Mouse (Mus musculus) kidney, postnatal 14 days (tissue): ENCODE measurements around the gene A830031A19Rik.

ENCODE experiments used
- DNase-seq: peaks from one replicate; pipeline ENCODE4 v3.0.0; 2022; ENCODE audit warnings: mixed read lengths

A830031A19Rik gene

DNA sequence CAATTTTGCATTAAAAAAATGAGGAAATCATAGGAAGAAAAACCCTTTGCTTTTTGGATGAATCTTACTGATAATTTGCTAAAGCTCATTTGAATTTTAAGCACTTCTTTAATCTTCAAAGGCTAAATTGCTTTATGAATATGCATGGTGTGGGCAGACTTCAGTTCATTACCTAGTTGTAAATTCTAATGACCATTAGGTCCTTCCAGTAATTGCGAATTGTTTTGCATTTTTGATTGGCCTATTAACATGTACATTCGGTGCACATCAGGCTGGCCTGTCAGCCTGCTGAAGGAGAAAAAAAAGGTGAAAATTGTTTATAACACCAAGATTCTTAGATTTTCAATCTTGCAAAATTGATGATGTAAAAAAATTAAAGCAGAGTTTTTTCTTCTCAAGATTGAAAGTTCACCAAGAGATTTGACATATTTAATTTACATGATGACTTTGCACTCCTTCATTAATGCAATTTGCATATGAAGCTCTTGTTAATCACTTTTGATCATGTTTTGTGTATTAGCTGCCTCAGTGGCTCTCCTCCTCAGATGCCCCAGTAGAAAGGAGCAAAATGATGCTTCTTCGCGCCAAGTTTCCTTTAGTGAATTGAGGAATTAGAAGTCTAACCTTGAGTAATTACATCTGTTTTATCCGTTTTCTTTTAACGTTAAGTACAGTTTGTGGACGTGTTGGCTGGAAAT, 21.0 kb upstream of the A830031A19Rik start:
- no peak for DNase-seq

DNA sequence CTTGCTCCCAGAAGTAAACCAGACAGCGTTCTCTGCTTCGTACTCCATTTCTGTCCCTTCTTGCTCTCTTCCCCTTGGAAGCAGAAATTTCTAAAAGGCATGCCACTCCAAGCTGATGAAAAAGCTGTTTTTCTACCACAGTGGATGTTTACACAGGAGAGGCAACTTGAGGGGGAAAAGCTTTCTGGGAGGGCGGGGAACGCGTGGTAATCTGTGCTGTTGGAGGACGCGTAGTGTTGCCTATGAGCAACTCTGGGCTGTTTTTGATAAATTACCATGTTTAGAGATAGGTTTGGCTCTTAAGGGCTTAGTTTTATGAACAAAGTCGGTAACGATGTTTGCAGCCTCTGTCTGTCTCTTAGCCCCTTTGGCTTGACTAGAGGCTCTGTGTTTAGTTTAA, 20.4 kb upstream of the A830031A19Rik start:
- DNase-seq: no peak

DNA sequence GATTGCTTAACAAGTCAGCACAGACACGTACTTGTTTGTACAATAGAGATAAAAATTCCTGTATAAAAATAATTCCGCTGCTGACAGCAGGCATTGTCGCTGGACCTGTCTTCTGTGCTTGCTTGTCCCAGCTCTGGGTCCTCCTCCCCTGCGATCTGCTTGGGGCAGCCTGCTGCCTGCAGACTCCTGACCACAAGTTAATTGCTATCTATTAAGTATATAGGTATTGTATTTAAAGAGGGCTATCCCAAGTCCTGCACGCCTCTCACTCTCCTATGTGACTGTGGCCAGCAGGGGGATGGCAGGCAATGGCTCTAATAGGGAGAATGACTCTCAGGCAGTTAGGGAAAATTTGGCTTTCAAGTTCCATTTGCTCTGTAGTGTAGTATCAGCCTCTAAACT, 19.2 kb upstream of the A830031A19Rik start:
- DNase-seq: no peak

DNA sequence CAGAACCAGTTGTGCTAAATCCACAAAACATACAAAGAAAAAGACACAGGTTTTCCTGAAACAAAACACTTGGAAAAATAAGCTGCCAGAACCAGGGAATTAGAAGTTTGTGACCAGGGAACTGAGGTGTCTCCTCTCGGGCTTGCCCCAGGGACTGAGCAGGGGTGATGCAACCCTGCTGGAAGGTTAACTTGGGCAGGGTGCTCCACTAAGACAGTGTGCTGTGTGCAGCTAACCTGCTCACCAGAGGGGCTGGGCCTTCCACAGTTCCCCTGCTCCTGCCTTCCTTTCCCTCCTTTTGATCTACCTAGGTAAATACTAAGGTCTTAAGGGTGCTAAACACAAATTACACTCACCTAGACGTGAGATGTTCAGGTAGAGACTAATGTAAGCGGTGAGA, 17.8 kb upstream of the A830031A19Rik start:
- no peak for DNase-seq

DNA sequence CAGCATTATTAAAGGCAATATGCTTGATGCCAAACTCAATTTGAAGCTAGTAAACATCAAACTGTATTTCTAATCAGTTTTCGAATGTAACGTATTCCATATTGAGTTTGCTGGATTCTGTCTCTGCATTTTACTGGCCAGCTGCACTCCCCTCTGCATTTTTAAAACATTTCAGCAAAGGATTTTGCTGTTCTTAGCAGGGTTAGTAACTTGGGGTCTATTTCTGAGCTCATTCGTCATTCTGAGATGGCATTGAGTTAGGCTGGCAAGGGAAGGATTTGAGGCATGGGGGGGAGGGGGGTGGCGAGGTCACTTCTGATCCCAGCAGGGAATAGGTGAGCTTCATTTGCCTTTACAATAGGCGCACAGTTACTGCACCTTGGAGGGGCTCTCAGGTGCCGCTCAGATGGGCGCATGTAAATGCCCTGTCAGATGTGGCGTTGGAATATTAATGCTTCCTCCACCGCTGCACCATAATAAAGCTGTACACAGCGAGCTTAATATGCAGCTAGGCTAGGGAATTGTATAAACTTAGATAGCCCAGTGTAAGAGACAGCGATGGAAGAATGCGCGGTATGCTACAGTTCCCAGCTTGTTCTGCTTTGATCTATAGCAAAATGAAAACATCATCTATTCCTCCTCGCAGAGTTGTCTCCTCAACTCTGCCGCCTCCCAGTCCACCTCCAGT, 16.7 kb upstream of the A830031A19Rik start:
- no peak for DNase-seq

DNA sequence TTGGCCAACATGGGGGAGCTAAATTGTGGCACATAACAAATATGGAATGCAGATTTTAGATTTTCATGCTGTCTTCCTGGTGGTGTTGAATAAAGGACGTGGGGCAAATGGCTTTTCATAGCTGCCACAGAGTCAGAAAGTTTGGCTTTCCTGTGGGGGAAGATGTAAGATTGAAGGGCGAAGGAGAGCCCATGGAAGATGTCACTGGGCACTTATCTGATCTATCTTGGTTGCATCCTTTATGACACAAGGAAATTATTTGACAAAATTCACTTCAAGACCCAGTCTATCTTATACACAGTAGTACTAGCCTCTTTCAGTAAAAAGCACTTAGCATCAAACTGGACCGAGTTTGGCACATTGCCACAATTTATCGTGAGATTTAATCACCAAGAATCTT, 15.6 kb upstream of the A830031A19Rik start:
- DNase-seq: no peak

DNA sequence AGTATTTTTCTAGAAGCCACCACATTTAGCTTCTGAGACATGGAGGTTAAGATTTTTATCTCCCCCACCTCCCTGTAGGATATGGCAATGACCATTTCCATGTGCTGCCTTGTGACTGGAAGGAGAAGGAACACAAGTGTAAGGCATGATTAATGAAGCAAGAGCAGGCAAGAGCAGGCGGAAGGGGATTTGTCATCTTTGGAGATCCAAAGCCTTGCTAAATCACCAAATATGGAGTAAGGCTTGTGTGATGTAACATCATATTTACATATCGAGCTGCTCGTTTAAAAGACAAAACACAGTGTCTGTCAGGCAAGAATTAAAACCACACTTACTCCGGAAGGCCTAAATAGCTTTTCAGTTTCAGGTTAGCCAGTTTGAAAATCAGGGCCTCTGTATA, 12.2 kb upstream of the A830031A19Rik start:
- no peak for DNase-seq

DNA sequence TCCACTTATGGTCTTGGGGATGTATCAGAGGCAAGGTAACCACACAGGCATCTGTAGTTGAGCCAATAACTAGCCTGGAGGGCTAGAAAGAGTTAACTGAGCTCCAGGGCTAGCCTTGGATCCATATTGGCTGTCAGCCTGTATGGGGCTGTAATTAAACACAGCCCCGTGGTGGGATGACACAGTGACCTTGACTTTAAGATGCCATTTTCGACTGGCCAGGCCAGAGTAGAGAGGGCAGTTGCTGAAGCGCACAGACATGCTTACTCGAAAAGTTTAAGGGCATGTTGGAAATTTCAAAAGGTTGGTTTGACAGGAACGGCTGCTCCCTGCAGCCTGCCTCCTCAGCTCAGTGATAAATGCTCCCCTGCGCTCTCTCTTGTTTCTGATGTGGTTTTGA, 11.1 kb upstream of the A830031A19Rik start:
- no peak for DNase-seq

DNA sequence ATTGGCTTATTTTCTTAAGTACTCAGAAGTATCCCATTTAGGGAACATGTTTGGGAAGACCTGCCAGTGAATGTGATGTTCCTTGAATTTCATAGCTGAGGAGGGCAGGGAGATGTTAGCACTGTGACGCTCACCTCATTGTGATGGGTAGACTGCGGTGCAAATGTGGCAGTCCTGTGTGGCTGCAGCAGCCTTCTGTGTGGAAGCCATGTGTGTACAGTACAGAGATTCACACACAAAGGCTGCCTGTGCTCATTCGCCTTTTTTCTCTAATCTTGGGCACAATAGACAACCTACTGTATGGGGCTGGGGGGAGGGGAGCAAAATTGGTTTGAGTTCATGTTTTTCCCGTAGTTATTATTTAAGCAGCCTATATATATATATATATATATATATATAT, 9.7 kb upstream of the A830031A19Rik start:
- DNase-seq: no peak

DNA sequence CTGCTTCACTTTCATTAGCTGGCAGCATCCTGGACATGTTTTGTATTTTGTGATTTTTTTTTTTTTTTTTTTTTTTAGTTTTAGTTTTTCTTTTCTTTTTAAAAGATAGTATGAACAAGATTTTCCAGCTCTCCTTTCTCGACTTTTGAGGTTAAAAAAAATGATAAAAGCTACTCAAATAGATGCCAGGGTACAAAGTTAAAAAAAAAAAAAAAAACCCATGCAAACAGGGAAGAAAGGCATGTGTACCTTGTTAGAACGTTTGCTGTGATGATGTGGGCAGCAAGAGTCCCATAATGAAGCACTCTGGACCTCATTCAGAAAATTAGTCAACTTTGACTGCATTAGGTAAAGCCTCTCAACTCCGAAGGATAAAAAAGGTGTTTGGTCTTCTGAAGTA, 9.2 kb upstream of the A830031A19Rik start:
- no peak for DNase-seq

DNA sequence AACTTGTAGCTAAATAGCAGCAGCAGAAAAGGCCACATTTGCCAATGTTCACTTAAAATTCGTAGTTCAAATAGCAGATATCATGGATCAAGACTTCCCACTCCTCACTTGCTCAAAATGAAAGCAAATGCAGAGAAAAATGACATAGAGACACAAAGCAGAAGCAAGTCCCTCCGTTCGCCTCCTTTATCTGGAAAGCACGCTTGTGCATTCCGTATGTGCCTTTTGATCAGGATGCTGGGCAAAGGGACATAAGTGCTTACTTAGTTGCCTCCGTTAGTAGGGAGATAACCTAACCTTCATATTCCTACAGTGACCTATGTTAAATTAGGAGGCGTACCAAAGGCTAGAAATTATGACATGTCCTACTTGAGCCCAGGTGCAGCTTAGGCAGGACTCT, 8.6 kb upstream of the A830031A19Rik start:
- no peak for DNase-seq

DNA sequence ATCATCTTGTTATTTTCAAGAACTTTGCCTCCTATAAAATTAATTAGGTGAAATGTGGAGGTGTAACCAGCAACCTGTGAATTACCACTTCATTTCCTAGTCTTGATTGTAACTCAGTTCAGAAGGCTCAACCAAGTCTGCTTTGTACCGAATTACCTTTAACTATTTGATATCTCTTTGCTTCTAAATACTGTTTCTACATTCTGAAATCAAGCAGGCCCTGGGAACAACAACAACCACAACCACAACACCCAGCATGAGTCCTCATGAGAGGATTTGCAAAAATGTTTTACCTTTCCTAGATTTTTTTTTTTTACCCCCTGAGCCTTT, 8.2 kb upstream of the A830031A19Rik start:
- no peak for DNase-seq

DNA sequence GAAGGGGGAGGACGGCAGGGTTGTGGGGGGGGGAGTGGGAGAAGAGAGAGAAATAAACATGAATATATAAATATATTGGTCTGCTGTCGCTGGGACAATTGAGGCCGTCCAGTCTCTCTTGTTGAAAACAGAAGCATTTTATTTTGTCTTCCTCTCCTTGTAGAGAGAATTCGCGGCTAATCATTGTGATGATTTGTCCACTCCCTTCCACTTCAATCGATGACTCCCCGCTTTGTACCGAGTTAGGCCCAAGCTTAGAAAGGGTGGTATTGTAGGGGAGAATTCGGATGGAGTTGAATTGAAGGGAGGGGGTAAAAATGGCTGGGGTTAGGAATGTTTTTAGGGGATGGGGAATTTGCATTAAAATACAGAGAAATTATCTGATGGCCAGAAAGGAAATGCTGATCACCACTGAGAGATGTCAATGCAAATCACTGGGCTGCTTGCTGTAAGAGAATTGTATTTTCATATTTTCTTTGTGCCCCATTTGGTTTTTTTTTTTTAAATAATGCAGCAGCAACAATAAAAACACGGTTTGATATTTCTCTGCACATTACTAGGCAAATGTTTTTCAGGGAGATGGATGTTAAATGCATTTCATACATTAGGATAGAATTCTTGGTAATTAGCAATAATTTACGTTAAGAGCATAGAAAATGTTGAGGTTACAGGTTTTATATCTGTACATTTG, 7.7 kb upstream of the A830031A19Rik start:
- no peak for DNase-seq

DNA sequence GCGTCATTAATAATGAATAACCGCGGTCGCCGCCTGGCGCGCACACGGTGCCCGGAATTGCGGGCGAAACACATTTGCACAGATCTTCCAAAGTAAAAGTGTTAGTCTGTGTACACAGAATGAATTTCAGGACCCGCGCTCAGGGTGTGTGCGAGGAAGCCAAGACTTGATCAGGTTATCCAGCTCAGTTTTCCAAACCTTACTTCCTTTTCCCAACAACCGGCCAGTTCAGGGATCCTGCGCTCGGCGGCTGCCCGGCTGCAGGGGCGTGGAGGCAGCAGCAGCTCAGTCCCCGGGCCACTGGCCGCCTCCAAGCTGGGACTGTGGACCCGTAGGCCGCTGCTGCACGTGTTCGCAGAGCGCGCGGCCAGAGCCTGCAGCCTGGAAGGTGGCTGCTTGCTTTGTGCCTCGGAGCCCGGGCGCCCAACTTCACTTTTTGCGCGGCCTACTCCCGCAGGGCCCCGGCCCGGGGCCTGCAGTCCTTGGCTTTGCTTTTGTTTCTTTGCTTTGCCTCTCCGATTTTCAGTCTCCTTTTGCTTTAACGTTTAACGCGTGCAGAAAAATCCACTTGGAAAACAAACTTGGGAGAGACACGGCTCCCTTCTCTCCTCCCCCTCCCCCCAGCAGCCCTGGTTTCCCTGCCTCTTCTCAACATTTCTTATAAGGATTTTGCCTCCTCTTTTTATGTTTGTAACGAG, 7.0 kb upstream of the A830031A19Rik start:
- DNase-seq: peak; percentile 41

DNA sequence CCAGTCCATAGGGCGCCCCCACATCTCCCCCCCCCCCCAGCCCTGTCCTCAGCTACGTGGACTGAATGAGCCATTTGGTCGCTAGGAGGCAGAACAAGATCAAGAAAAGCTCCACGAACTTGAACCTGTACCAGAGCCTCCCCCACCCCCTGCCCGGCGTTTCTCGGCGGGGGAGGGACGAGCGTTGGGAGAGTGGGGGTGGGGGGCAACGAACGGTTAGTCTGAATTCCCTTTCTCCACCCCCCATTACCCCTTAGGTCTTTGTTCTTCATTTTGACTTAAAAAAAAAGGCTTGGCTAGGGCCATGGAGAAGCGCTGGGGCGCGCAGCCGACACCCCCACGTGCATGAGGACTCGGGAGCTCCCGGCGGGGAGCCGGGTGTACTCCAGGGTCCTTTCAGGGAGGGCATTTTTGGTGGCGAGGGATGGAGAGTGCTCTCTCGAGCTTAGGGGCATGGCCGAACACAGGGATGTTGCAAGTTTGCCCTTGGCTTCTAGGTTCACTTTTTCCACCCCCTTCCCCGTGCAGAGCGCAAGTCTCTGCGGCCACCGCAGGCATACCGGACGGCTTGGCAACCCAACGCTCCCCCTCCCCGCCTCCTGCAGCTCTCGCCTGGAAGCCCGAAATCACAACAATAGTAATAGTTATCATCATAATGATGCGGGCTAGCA, 6.3 kb upstream of the A830031A19Rik start:
- DNase-seq: peak; percentile 53

DNA sequence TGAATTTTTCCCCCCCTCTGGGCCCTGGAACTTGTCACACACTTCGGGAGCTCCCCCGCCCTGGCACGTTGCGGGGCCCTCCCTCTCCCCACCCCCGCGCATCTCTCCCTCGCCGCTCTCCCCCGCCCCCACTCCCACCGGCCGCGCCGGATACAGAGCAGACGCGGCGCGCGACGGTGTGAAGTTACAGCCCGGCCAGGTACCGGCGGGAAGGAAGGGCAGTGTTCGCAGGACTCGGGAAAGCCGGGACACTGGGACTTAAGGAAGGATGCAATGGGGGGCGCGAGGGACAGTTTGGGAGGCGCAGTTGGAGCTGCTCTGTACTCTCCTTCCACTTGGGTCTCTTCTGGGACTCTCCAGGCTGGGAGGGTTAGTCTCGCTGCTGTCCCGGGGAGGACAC, 5.7 kb upstream of the A830031A19Rik start:
- DNase-seq: no peak

DNA sequence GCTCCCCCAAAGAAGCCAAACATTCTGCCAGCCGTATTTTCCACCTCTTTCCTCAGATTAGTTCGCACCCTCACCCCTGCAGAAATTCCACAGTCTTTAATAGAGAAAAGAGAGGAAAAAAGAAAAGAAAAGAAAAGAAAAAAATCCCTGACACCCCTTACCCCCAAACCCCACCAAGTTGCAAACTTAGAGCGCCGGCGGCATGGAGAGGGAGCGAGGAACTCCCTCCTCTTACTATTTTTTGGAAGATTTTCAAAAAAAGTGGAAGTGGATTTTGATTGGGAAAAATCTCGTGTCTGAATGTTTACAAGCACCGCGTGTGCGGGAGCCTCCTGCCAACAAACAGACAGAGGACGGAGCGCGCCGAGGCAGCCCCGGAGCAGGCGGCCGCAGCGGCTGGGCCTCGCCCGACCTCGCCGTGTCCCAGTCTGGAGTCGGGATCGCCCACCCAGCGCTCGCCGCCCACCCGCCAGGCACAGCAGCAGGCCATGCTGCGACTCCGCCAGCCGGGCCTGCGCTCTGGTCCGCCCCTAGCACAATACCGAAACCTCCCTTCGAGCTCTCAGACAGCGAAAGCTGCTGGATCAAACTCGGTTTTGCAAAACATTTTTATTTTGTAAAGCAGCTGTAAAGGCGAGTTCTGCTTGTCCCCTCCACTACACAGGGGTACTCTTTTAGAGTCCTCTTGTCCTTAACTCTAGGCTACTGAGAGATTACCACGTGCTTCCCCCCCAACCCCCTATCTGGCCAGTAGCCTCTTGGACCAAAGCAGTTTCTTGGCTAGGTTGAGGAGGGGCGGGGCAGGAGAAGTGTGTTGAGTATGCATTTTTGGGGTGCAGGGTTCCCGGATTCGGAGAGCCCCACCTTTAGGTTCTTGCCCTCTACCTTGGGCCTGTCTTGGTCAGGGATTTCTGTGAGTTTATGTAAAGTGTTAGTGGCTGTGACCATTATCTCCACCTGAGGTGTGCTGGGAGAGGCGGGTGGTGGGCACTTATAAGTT, 4.8 kb upstream of the A830031A19Rik start:
- DNase-seq: peak; percentile 26

DNA sequence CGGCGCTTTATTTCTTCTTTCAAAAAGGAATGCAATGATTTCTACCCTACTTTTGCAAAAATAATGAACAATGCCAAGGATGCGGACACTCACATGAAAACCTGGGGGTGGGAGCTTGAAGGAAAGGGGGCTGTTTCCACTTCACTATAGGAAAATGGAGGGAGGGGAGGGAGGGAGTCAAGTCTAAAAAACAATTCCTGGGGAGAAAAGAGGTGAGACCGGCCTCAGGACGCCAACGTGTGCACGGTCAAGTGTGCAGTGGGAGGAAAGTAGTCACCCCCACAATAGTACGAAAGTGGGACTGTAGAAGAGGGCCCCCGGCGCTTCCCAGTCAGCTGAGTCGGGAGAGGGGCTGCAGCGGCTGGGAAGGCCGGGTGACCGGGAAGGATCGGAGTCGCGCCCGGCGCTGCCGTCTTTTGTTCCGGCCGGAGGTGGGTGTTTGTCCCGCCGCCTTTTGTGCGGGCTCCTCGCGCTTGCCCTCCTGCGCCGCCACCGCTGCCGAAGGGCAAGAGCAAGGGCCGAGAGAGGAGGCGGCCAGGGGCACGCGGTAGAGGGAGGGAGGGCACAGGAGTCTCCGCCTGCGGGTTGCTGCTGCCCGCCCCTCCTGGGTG, 4.0 kb upstream of the A830031A19Rik start:
- peak; percentile 20 for DNase-seq

DNA sequence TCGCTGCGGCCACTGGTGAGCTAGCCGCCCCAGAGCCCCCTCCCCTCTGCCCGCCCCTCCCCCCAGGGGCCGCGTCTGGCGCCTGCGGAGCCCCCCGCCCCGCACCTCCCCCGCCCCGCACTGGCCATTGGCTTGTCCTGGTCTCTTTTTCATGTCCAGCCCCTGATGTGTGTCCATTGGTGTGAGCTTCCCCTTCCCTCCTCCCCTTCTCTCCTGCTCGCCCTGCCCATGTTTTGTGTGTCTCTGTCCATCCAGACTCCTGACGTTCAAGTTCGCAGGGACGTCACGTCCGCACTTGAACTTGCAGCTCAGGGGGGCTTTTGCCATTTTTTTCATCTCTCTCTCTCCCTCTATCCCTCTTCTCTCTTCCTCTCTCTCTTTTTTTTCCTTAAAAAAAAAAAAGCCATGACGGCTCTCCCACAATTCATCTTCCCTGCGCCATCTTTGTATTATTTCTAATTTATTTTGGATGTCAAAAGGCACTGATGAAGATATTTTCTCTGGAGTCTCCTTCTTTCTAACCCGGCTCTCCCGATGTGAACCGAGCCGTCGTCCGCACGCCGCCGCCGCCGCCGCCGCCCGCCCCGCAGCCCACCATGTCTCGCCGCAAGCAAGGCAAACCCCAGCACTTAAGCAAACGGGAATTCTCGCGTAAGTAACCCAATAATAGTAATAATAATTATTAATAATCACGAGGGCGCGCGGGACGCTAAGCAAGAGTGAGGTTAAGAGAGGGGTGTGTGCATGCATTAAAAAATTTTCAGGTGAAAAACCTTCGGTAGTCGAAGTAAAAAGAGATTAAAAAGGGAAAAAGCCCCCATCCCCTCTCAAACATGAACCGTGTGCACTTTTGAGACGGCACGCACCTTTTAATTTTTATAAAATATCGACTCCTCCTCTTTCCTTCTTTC, 3.2 kb upstream of the A830031A19Rik start, which contains the start of gene Bcl11a:
Bcl11a (plus strand) TSS at position 262 of the 911 bp plus-strand sequence.
- DNase-seq: peak; percentile 25
